Mouse (Mus musculus): ENCODE measurements around the gene Clip1. TPM values are rescaled to one million over a fixed set of nuclear protein-coding genes. Genes with fewer than 3 reads are reported as not detected.

The Clip1 gene
- polyA plus RNA-seq, 1 experiment from 2014 or later = 75.1 TPM

GRCm38 (mm10) chr5:123641259-123641900 lies 43.0 kb downstream of the Clip1 start:
- Histone ChIP-seq H3K27me3 (ENCODE audit: control insufficient read depth, insufficient read depth, low read length) (no peaks in the 10 kb centered on the region), H3K9me3 (ENCODE audit: control insufficient read depth, low read length) (no peaks in the 10 kb centered on the region), H3K4me3 (replicated peaks; ENCODE audit: low read depth, low read length) (no peak overlapping the region), H3K4me2 (ENCODE audit: low read length) (no peak overlapping the region), H3K4me1 (ENCODE audit: control insufficient read depth, insufficient read depth, low read length) (no peaks in the 10 kb centered on the region), H3K9ac (replicated peaks; ENCODE audit: low read length) (no peak overlapping the region), H3K36me3 (ENCODE audit: control insufficient read depth, insufficient read depth, low read length) (peaks cover 83% of the 10 kb centered on the region), H3K27ac (replicated peaks; ENCODE audit: low read depth, low read length) (no peak overlapping the region)
- WGBS = 92% methylated on average over 7 of the region's 7 CpGs
- ATAC-seq (ENCODE audit: low FRiP score, low TSS enrichment) (no peak), DNase-seq (no peak)

- Histone ChIP-seq H3K36me3 (ENCODE audit: control insufficient read depth, insufficient read depth, low read length) (peaks cover 83% of the 10 kb centered on the region), H3K9ac (replicated peaks; ENCODE audit: low read length) (no peak overlapping the region), H3K4me3 (replicated peaks; ENCODE audit: low read depth, low read length) (no peak overlapping the region), H3K27me3 (ENCODE audit: control insufficient read depth, insufficient read depth, low read length) (no peaks in the 10 kb centered on the region), H3K4me1 (ENCODE audit: control insufficient read depth, insufficient read depth, low read length) (no peaks in the 10 kb centered on the region), H3K9me3 (ENCODE audit: control insufficient read depth, low read length) (no peaks in the 10 kb centered on the region), H3K4me2 (ENCODE audit: low read length) (no peak overlapping the region), H3K27ac (replicated peaks; ENCODE audit: low read depth, low read length) (no peak overlapping the region)
- ATAC-seq (ENCODE audit: low FRiP score, low TSS enrichment) = no peak
- whole genome bisulfite sequencing = 78% methylated on average over 9 of the region's 9 CpGs
- DNase-seq = no peak
These were observed 44.2 kb downstream of the Clip1 start for GRCm38 (mm10) chr5:123640181-123640580.

- Histone ChIP-seq H3K4me3 (replicated peaks; ENCODE audit: low read depth, low read length) (no peak overlapping the region), H3K9me3 (ENCODE audit: control insufficient read depth, low read length) (no peaks in the 10 kb centered on the region), H3K4me1 (ENCODE audit: control insufficient read depth, insufficient read depth, low read length) (no peaks in the 10 kb centered on the region), H3K27ac (replicated peaks; ENCODE audit: low read depth, low read length) (no peak overlapping the region), H3K9ac (replicated peaks; ENCODE audit: low read length) (no peak overlapping the region), H3K4me2 (ENCODE audit: low read length) (no peak overlapping the region), H3K36me3 (ENCODE audit: control insufficient read depth, insufficient read depth, low read length) (peaks cover 62% of the 10 kb centered on the region), H3K27me3 (ENCODE audit: control insufficient read depth, insufficient read depth, low read length) (no peaks in the 10 kb centered on the region)
- no peak for ATAC-seq (ENCODE audit: low FRiP score, low TSS enrichment)
- DNase-seq = no peak
- 93% methylated on average over 10 of the region's 10 CpGs for WGBS
These were observed 53.2 kb downstream of the Clip1 start for GRCm38 (mm10) chr5:123631210-123631609.

- ATAC-seq (ENCODE audit: low FRiP score, low TSS enrichment) (no peak), DNase-seq (peak; percentile 83)
- Histone ChIP-seq H3K9me3 (ENCODE audit: control insufficient read depth, low read length) (no peaks in the 10 kb centered on the region), H3K27me3 (ENCODE audit: control insufficient read depth, insufficient read depth, low read length) (no peaks in the 10 kb centered on the region), H3K4me3 (replicated peaks; ENCODE audit: low read depth, low read length) (no peak overlapping the region), H3K4me1 (ENCODE audit: control insufficient read depth, insufficient read depth, low read length) (no peaks in the 10 kb centered on the region), H3K9ac (replicated peaks; ENCODE audit: low read length) (no peak overlapping the region), H3K27ac (replicated peaks; ENCODE audit: low read depth, low read length) (no peak overlapping the region), H3K4me2 (ENCODE audit: low read length) (no peak overlapping the region), H3K36me3 (ENCODE audit: control insufficient read depth, insufficient read depth, low read length) (peaks cover 61% of the 10 kb centered on the region)
- WGBS = 32% methylated on average over 8 of the region's 8 CpGs
These were observed 57.8 kb downstream of the Clip1 start for GRCm38 (mm10) chr5:123626631-123627030.

GRCm38 (mm10) chr5:123622421-123622820 lies 62.0 kb downstream of the Clip1 start:
- Histone ChIP-seq H3K27me3 (ENCODE audit: control insufficient read depth, insufficient read depth, low read length) (no peaks in the 10 kb centered on the region), H3K4me2 (ENCODE audit: low read length) (no peak overlapping the region), H3K36me3 (ENCODE audit: control insufficient read depth, insufficient read depth, low read length) (peaks cover 55% of the 10 kb centered on the region), H3K4me3 (replicated peaks; ENCODE audit: low read depth, low read length) (no peak overlapping the region), H3K27ac (replicated peaks; ENCODE audit: low read depth, low read length) (no peak overlapping the region), H3K9me3 (ENCODE audit: control insufficient read depth, low read length) (no peaks in the 10 kb centered on the region), H3K9ac (replicated peaks; ENCODE audit: low read length) (no peak overlapping the region), H3K4me1 (ENCODE audit: control insufficient read depth, insufficient read depth, low read length) (no peaks in the 10 kb centered on the region)
- 54% methylated on average over 13 of the region's 13 CpGs for WGBS
- DNase-seq = peak; percentile 47
- no peak for ATAC-seq (ENCODE audit: low FRiP score, low TSS enrichment)

- H3K27ac ChIP-seq (replicated peaks; ENCODE audit: low read depth, low read length) = no peak overlapping the region
- no peaks in the 10 kb centered on the region for H3K4me1 ChIP-seq (ENCODE audit: control insufficient read depth, insufficient read depth, low read length)
- ATAC-seq (ENCODE audit: low FRiP score, low TSS enrichment) = no peak
- H3K9me3 ChIP-seq (ENCODE audit: control insufficient read depth, low read length) = no peaks in the 10 kb centered on the region
- H3K4me2 ChIP-seq (ENCODE audit: low read length) = no peak overlapping the region
- H3K36me3 ChIP-seq (ENCODE audit: control insufficient read depth, insufficient read depth, low read length) = peaks cover 83% of the 10 kb centered on the region
- peak; percentile 36 for DNase-seq
- no peaks in the 10 kb centered on the region for H3K27me3 ChIP-seq (ENCODE audit: control insufficient read depth, insufficient read depth, low read length)
- H3K4me3 ChIP-seq (replicated peaks; ENCODE audit: low read depth, low read length) = no peak overlapping the region
- 79% methylated on average over 2 of the region's 2 CpGs for WGBS
- no peak overlapping the region for H3K9ac ChIP-seq (replicated peaks; ENCODE audit: low read length)
These were observed 65.9 kb downstream of the Clip1 start for GRCm38 (mm10) chr5:123618558-123618957.

- no peak for DNase-seq
- Histone ChIP-seq H3K4me1 (ENCODE audit: control insufficient read depth, insufficient read depth, low read length) (no peaks in the 10 kb centered on the region), H3K27ac (replicated peaks; ENCODE audit: low read depth, low read length) (no peak overlapping the region), H3K9me3 (ENCODE audit: control insufficient read depth, low read length) (no peaks in the 10 kb centered on the region), H3K9ac (replicated peaks; ENCODE audit: low read length) (no peak overlapping the region), H3K27me3 (ENCODE audit: control insufficient read depth, insufficient read depth, low read length) (no peaks in the 10 kb centered on the region), H3K4me3 (replicated peaks; ENCODE audit: low read depth, low read length) (no peak overlapping the region), H3K36me3 (ENCODE audit: control insufficient read depth, insufficient read depth, low read length) (peaks cover 85% of the 10 kb centered on the region), H3K4me2 (ENCODE audit: low read length) (no peak overlapping the region)
- ATAC-seq (ENCODE audit: low FRiP score, low TSS enrichment) = no peak
- WGBS = 94% methylated on average over 24 of the region's 24 CpGs
These were observed 70.2 kb downstream of the Clip1 start for GRCm38 (mm10) chr5:123614246-123614645.

GRCm38 (mm10) chr5:123609843-123610242 lies 74.6 kb downstream of the Clip1 start:
- DNase-seq (peak; percentile 88), ATAC-seq (ENCODE audit: low FRiP score, low TSS enrichment) (no peak)
- peaks cover 86% of the 10 kb centered on the region for H3K36me3 ChIP-seq (ENCODE audit: control insufficient read depth, insufficient read depth, low read length)
- H3K4me1 ChIP-seq (ENCODE audit: control insufficient read depth, insufficient read depth, low read length) = no peaks in the 10 kb centered on the region
- H3K4me3 ChIP-seq (replicated peaks; ENCODE audit: low read depth, low read length) = no peak overlapping the region
- no peaks in the 10 kb centered on the region for H3K9me3 ChIP-seq (ENCODE audit: control insufficient read depth, low read length)
- H3K27ac ChIP-seq (replicated peaks; ENCODE audit: low read depth, low read length) = no peak overlapping the region
- no peak overlapping the region for H3K4me2 ChIP-seq (ENCODE audit: low read length)
- 33% methylated on average over 4 of the region's 4 CpGs for WGBS
- no peaks in the 10 kb centered on the region for H3K27me3 ChIP-seq (ENCODE audit: control insufficient read depth, insufficient read depth, low read length)
- H3K9ac ChIP-seq (replicated peaks; ENCODE audit: low read length) = no peak overlapping the region

- no peak overlapping the region for H3K9ac ChIP-seq (replicated peaks; ENCODE audit: low read length)
- 92% methylated on average over 7 of the region's 7 CpGs for WGBS
- peaks cover 84% of the 10 kb centered on the region for H3K36me3 ChIP-seq (ENCODE audit: control insufficient read depth, insufficient read depth, low read length)
- no peak overlapping the region for H3K27ac ChIP-seq (replicated peaks; ENCODE audit: low read depth, low read length)
- H3K4me1 ChIP-seq (ENCODE audit: control insufficient read depth, insufficient read depth, low read length) = no peaks in the 10 kb centered on the region
- H3K9me3 ChIP-seq (ENCODE audit: control insufficient read depth, low read length) = no peaks in the 10 kb centered on the region
- no peak for DNase-seq
- H3K4me2 ChIP-seq (ENCODE audit: low read length) = no peak overlapping the region
- no peaks in the 10 kb centered on the region for H3K27me3 ChIP-seq (ENCODE audit: control insufficient read depth, insufficient read depth, low read length)
- ATAC-seq (ENCODE audit: low FRiP score, low TSS enrichment) = no peak
- no peak overlapping the region for H3K4me3 ChIP-seq (replicated peaks; ENCODE audit: low read depth, low read length)
These were observed 75.0 kb downstream of the Clip1 start for GRCm38 (mm10) chr5:123609416-123609815.
